Mouse (Mus musculus) midbrain, postnatal 0 days (tissue): ENCODE measurements at regions not wholly inside any gene's neighbourhood (a gene's known extent, or its start where the extent isn't known, plus 50 kb on each side); places are given as distances from the start of the nearest gene placed in this dataset.
"Not testable (repeated sequence)": the region's sequence is repeated elsewhere in the genome, so short reads cannot be mapped to it uniquely, and the experiment has no call there.

Experiments used
- ATAC-seq: fragments of 200-750 bp; cut with Nextera tagmentation; 2 replicates; pipeline ENCODE4 v1.8.0; 2017; ENCODE audit warnings: moderate number of reproducible peaks, mild to moderate bottlenecking, moderate TSS enrichment, moderate library complexity; ENCODE audit not compliant: low FRiP score
- DNase-seq: peaks from one replicate; pipeline ENCODE4 v3.0.0-alpha.2; 2015; ENCODE audit warnings: low spot score
- H3K27ac ChIP-seq: fragments of 300-500 bp; sonication (generic); 2 replicates; pipeline ENCODE4 v1.5.1; 2014; ENCODE audit warnings: low read depth, mild to moderate bottlenecking, low read length, mixed read lengths
- H3K27me3 ChIP-seq: fragments of 300-500 bp; sonication (generic); 2 replicates; pipeline ENCODE4 v1.6.1; 2014; ENCODE audit warnings: low read length, control low read depth, mixed read lengths; ENCODE audit not compliant: insufficient read depth
- H3K36me3 ChIP-seq: fragments of 300-500 bp; sonication (generic); 2 replicates; pipeline ENCODE4 v1.6.1; 2014; ENCODE audit warnings: low read length, control low read depth, mixed read lengths; ENCODE audit not compliant: insufficient read depth
- H3K4me1 ChIP-seq: fragments of 300-500 bp; sonication (generic); 2 replicates; pipeline ENCODE4 v1.6.1; 2014; ENCODE audit warnings: mild to moderate bottlenecking, control low read depth, antibody characterized with exemption, low read length, mixed read lengths; ENCODE audit not compliant: insufficient read depth
- H3K4me2 ChIP-seq: fragments of 300-500 bp; sonication (generic); 2 replicates; pipeline ENCODE4 v1.6.1; 2014; ENCODE audit warnings: low read depth, mild to moderate bottlenecking, low read length, mixed read lengths; ENCODE audit not compliant: poor library complexity, severe bottlenecking
- H3K4me3 ChIP-seq: fragments of 300-500 bp; sonication (generic); 2 replicates; pipeline ENCODE4 v1.5.1; 2014; ENCODE audit warnings: low read depth, mild to moderate bottlenecking, low read length, moderate library complexity
- H3K9ac ChIP-seq: fragments of 300-500 bp; sonication (generic); replicated peaks from 2 replicates; pipeline ENCODE4 v1.6.1; 2014; ENCODE audit warnings: mild to moderate bottlenecking, low read length, moderate library complexity, mixed read lengths; ENCODE audit not compliant: poor library complexity, severe bottlenecking
- H3K9me3 ChIP-seq: fragments of 300-500 bp; sonication (generic); 2 replicates; pipeline ENCODE4 v1.6.1; 2016; ENCODE audit warnings: low read length, control low read depth
- CTCF ChIP-seq: IDR thresholded peaks from 2 replicates; pipeline ENCODE4 v1.5.1; 2016; ENCODE audit warnings: antibody characterized with exemption, mild to moderate bottlenecking
- WGBS: fragments of 180-500 bp; shearing (Covaris S2); extraction: QIAGEN DNeasy Blood & Tissue Kit; methylation state at CpG from one replicate; pipeline ENCODE4 v1.1.7; 2014; 5-methylcytosine and 5-hydroxymethylcytosine counted together

DNA sequence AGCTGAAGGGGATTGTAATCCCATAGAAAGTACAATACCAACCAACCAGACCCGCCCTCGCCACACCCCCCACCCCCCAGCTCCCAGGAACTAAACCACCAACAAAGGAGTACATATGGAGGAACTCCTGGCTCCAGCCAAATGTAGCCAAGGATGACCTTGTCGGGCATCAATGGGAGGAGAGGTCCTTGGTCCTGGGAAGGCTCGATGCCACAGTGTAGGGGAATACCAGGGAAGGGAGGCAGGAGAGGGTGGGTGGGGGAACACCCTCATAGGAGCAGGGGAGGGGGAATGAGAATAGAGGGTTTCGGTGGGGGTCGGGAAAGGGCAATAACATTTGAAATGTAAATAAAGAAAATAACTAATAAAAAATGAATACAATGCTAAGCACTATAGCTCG, 429.1 kb downstream of the Fign start:
- no peak overlapping the region for H3K9ac ChIP-seq
- ATAC-seq (no peak), DNase-seq (no peak)
- no peak overlapping the region for H3K4me2 ChIP-seq
- H3K27me3 ChIP-seq = no peaks in the 10 kb centered on the region
- TF ChIP-seq CTCF = no peak
- WGBS = 53% methylated on average over 7 of the region's 7 CpGs
- no peak overlapping the region for H3K27ac ChIP-seq
- no peaks in the 10 kb centered on the region for H3K36me3 ChIP-seq
- H3K9me3 ChIP-seq = no peaks in the 10 kb centered on the region
- H3K4me1 ChIP-seq = no peaks in the 10 kb centered on the region
- H3K4me3 ChIP-seq = no peak overlapping the region

DNA sequence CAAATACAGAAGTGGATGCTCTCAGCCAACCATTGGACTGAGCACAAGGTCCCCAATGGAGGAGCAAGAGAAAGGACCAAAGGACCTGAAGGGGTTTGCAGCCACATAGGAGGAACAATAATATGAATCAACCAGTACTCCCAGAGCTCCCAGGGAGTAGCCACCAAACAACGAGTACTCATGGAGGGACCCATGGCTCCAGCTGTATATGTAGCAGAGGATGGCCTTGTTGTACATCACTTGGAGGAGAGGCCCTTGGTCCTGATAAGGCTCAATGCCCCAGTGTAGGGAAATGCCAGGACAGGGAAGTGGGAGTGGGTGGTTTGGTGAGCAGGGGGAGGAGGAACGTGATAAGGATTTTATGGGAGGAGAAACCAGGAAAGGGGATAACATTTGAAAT, 437.9 kb downstream of the Fign start:
- 96% methylated on average over 2 of the region's 2 CpGs for WGBS
- H3K27me3 ChIP-seq, H3K4me2 ChIP-seq, H3K4me1 ChIP-seq, H3K4me3 ChIP-seq, H3K9me3 ChIP-seq, H3K9ac ChIP-seq, H3K36me3 ChIP-seq, H3K27ac ChIP-seq, DNase-seq, ATAC-seq: not testable (repeated sequence)
